Mouse (Mus musculus) frontal cortex, postnatal 25 days (tissue): ENCODE measurements around the gene 1810009J06Rik.
"Not testable (repeated sequence)": the region's sequence is repeated elsewhere in the genome, so short reads cannot be mapped to it uniquely, and the experiment has no call there.

Source experiments
- DNase-seq, 2 experiments: peaks; one replicate each; pipeline ENCODE4 v3.0.0; 2022; ENCODE audit warnings: low spot score in 2 of 2

The 1810009J06Rik gene

GRCm38 (mm10) chr6:40964454-40964853 lies at the start of gene 1810009J06Rik:
Gene 1810009J06Rik (plus strand): TSS chr6:40964754.
- DNase-seq, result not testable (repeated sequence)

- DNase-seq, result no peak
Measured at GRCm38 (mm10) chr6:40919954-40920353, 44.6 kb upstream of the 1810009J06Rik start.

GRCm38 (mm10) chr6:40940457-40940856 lies 24.1 kb upstream of the 1810009J06Rik start, which contains the start of gene 1700074P13Rik:
Gene 1700074P13Rik (minus strand): TSS chr6:40940557.
- DNase-seq, result no peak

GRCm38 (mm10) chr6:40951770-40952169 lies 12.8 kb upstream of the 1810009J06Rik start, which contains the start of gene Gm4744:
Gene Gm4744 (minus strand): TSS chr6:40951870.
- DNase-seq, result no peak

GRCm38 (mm10) chr6:40953716-40954115 lies 10.8 kb upstream of the 1810009J06Rik start:
- DNase-seq, result no peak

GRCm38 (mm10) chr6:40999379-40999778 lies 34.8 kb downstream of the 1810009J06Rik start, which contains the start of gene Gm2663:
Gene Gm2663 (minus strand): TSS chr6:40999479.
- not testable (repeated sequence) for DNase-seq

GRCm38 (mm10) chr6:41015065-41015464 lies 50.5 kb downstream of the 1810009J06Rik start:
- no peak for DNase-seq
